Comparison of ENCODE assay signal across 21 mouse cellular contexts in genomic region chr19:30330792-30331191, GRCm38 (mm10).
"Had no signal": no experiment of that assay in that cellular context is flagged by ENCODE, and none has a peak within 500 bp of the region (broad histone marks: within the 10 kb centered on the region; RNA-seq: fewer than 3 reads in every experiment).

No protein-coding gene starts in this region.

- H3K4me1 ChIP-seq: kidney, embryonic 15.5 days; limb, embryonic 12.5 days; limb, embryonic 15.5 days; midbrain, embryonic 12.5 days; midbrain, embryonic 15.5 days; neural tube, embryonic 12.5 days; neural tube, embryonic 15.5 days; stomach, embryonic 15.5 days had no signal

- H3K36me3 ChIP-seq: kidney, embryonic 15.5 days; limb, embryonic 12.5 days; limb, embryonic 15.5 days; midbrain, embryonic 12.5 days; midbrain, embryonic 15.5 days; neural tube, embryonic 12.5 days; neural tube, embryonic 15.5 days; stomach, embryonic 15.5 days had no signal

- H3K27ac ChIP-seq: kidney, embryonic 15.5 days; limb, embryonic 12.5 days; limb, embryonic 15.5 days; liver, embryonic 14.5 days; midbrain, embryonic 12.5 days; midbrain, embryonic 15.5 days; neural tube, embryonic 12.5 days; neural tube, embryonic 15.5 days; stomach, embryonic 15.5 days had no signal

- DNase-seq: kidney, adult 8-10 months; kidney, postnatal 10 days; kidney, postnatal 36 days; left cerebral cortex, postnatal 4 days; liver, postnatal 0 days; lung, embryonic 14.5 days; right cerebral cortex, adult 18-20 months; right cerebral cortex, postnatal 14 days; spleen, adult 18-20 months; thymus, postnatal 25 days had no signal

- H3K4me2 ChIP-seq: kidney, embryonic 15.5 days; limb, embryonic 12.5 days; limb, embryonic 15.5 days; liver, embryonic 11.5 days; lung, embryonic 14.5 days; midbrain, embryonic 12.5 days; midbrain, embryonic 15.5 days; neural tube, embryonic 12.5 days; neural tube, embryonic 15.5 days; stomach, embryonic 15.5 days had no signal

- H3K9me3 ChIP-seq: kidney, embryonic 15.5 days; limb, embryonic 12.5 days; limb, embryonic 15.5 days; midbrain, embryonic 12.5 days; midbrain, embryonic 15.5 days; neural tube, embryonic 12.5 days; neural tube, embryonic 15.5 days; stomach, embryonic 15.5 days had no signal

- H3K4me3 ChIP-seq: kidney, embryonic 15.5 days; limb, embryonic 12.5 days; limb, embryonic 15.5 days; midbrain, embryonic 12.5 days; midbrain, embryonic 15.5 days; neural tube, embryonic 12.5 days; neural tube, embryonic 15.5 days; stomach, embryonic 15.5 days had no signal

- ATAC-seq: liver, postnatal 0 days; lung, postnatal 0 days; midbrain, embryonic 15.5 days had no signal

- H3K9ac ChIP-seq: kidney, embryonic 15.5 days; limb, embryonic 12.5 days; limb, embryonic 15.5 days; liver, embryonic 14.5 days; liver, postnatal 0 days; lung, embryonic 14.5 days; midbrain, embryonic 12.5 days; midbrain, embryonic 15.5 days; neural tube, embryonic 12.5 days; neural tube, embryonic 15.5 days; stomach, embryonic 15.5 days had no signal

- H3K27me3 ChIP-seq: kidney, embryonic 15.5 days; limb, embryonic 12.5 days; limb, embryonic 15.5 days; midbrain, embryonic 12.5 days; midbrain, embryonic 15.5 days; neural tube, embryonic 12.5 days; neural tube, embryonic 15.5 days; stomach, embryonic 15.5 days had no signal
